Mouse (Mus musculus): ENCODE measurements around the gene Gm8300.
"Not testable (repeated sequence)": the region's sequence is repeated elsewhere in the genome, so short reads cannot be mapped to it uniquely, and the experiment has no call there.

The Gm8300 gene

DNA sequence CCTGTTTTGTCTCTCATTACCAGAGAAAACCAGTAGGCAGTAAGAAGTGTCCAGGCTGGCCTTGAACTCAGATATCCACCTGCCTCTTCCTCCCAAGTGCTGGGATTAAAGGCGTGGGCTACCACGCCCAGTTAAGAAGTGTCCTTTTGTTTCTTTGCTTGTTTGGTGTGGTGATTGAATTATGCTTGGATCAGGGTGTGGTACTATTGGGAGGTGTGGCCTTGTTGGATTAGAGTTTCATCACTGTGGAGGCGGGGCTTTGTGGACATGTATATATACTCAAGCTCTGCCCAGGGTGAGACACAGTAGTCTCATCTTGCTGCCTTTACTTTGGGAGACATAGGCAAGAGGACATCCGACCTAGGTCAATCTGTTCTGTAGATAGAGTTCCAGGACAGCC lies at the start of gene Gm8300:
Gm8300 (plus strand) TSS at position 301 of the 400 bp plus-strand sequence.
- in situ Hi-C loops (cut with MboI; ENCODE audit: low pct_unique_long_range_greater_than_20kb in 1 of 2, low sequenced_read_pairs in 2 of 2, unreplicated experiment in 1 of 2) = not testable (repeated sequence)

DNA sequence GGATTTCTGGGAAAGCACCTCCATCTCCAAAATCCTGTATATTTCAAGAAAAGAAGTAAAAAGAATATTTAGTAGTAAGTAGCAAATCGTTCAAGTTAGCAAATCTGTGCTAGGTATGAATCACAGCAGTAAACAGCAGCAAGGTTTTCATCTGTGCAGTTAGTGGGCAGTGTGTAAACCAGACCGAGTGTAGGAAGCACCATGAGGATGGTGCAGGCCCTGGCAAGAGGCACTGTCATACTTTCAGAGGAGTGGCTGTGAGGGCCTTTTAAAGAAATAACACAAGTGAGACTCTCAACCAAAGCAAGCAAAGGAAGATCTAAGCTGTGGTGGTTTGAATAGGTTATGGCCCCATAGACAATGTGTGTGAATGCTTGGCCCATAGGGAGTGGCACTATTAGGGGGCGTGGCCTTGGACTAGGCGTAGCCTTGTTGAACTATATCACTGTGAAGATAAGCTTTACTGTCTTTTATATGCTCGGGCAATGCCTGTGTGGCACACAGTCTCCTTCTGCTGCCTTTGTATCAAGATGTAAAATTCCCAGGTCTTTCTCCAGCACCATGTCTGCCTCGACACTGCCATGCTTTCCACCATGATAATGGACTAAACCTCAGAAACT lies 49.3 kb upstream of the Gm8300 start:
- in situ Hi-C loops (cut with MboI; ENCODE audit: low pct_unique_long_range_greater_than_20kb in 1 of 2, low sequenced_read_pairs in 2 of 2, unreplicated experiment in 1 of 2) = no loop called here

DNA sequence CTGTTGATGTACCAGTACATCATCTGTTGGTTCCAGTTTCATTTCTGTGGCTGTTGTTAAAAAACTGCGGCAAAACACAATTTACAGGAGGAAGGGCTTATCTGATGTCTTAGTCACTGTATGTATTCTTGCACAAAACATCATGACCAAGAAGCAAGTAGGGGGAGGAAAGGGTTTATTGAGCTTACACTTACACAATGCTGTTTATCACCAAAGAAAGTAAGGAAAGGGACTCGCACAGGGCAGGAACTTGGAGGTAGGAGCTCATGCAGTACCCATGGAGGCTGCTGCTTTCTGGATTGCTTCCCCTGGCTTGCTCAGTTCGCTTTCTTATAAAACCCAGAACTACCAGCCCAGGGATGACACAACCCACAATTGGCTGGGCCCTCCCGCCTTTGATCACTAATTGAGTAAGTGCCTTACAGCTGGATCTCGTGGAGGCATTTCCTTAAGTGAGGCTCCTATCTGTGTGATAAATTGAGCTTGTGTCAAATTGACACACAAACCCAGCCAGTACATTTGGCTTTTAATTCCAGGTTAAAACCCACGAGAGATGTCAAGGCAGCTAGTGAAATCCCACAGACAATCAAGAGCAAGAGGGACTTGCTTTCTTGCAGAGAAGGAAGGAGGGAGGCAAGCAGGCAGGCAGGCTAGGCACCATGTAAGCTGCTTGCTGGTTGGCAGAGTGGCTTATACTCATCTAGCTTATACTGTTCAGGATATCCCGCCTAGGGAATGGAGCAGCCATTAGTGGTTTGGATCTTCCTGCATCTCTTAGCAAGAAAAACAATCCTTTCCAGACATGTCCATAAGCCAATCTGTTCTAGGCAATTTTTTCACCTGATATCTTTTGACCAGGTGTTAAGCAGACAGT lies 43.6 kb upstream of the Gm8300 start:
- in situ Hi-C loops (cut with MboI; ENCODE audit: low pct_unique_long_range_greater_than_20kb in 1 of 2, low sequenced_read_pairs in 2 of 2, unreplicated experiment in 1 of 2) = no loop called here

DNA sequence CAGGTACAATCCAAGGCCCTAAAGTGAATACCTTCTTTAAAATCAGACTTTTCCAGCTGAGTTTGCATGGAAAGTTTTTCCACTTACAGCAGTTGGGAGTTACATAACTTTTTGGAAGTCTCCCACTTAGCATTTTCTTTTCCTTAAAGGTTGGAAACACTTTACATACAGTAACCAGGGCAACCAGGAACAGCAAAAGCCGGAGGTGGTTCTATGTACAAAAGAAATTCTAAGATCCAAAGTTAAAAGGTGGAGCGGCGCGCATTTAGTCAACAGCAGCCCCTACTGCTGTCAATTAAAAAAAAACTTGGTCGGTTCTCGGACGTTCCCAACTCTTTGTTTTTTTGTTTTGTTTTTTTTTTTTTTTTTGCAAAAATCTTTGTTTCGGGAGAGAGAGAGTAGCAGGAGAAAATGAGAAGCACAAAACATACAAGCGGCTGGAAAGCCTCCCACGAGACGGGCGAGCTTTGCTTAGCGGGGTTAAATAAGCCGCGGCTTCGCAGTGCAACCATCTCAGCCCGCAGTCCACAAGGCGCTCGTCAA lies 42.6 kb upstream of the Gm8300 start:
- in situ Hi-C loops (cut with MboI; ENCODE audit: low pct_unique_long_range_greater_than_20kb in 1 of 2, low sequenced_read_pairs in 2 of 2, unreplicated experiment in 1 of 2) = no loop called here

DNA sequence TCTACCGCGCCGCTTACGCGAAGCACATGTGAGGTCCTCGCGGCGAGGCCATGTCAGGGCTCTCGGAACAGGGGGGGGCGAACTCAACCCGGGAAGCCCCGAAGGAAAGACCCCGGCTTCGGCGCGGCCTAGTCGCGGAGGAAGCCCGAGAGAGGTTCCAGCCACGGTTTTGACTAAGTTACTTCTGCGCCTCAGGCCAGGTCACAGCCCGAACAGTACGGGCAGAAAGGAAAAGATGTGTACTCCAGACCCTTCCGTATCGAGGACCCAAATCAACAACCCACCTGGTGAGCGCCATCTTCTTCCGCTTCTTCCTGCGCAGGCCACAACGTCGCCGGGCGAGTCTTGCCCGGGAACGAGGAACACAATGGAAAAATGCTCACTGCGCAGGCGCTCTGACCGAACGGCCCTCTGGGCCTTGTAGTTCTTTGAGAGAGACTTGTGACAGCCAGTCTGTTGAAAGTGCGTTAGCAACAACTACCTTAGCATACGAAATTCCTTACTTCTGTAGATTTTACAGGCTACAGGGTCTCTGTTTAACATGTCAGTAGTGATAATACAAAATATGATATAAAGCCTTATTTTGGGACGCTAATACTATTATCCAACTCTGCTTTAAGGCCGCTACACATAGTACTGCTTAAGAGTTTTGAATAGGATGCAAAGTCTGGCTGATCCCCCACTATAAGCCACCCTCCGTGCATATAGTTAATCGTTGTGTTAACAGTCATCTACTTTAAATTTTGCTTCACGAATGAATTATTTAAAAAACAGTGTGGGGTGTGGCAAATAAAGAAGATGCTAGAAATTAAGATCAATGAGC lies 41.9 kb upstream of the Gm8300 start, which contains the start of gene Snw1:
Snw1 (minus strand) TSS at position 311 of the 823 bp plus-strand sequence.
- in situ Hi-C loops (cut with MboI; ENCODE audit: low pct_unique_long_range_greater_than_20kb in 1 of 2, low sequenced_read_pairs in 2 of 2, unreplicated experiment in 1 of 2) = no loop called here

DNA sequence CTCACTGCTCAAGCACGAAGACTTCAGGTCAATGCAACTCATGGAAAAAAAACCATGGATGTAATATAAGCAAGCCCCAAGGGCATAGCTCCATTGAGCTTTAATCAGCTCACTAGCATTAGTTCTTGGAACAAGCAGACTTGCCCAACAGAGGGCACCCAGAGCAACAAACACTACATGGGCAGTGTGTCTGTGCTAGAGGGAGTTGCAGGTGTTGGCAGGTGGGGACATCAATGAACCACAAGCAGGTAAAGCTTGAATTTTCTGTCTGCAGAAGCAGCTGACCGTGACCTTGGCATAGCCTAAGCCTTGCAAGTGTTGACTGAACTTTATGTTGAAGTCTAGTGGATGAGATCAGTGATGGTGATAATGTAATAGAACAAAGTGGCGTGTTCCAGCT lies 39.4 kb upstream of the Gm8300 start:
- in situ Hi-C loops (cut with MboI; ENCODE audit: low pct_unique_long_range_greater_than_20kb in 1 of 2, low sequenced_read_pairs in 2 of 2, unreplicated experiment in 1 of 2) = no loop called here

DNA sequence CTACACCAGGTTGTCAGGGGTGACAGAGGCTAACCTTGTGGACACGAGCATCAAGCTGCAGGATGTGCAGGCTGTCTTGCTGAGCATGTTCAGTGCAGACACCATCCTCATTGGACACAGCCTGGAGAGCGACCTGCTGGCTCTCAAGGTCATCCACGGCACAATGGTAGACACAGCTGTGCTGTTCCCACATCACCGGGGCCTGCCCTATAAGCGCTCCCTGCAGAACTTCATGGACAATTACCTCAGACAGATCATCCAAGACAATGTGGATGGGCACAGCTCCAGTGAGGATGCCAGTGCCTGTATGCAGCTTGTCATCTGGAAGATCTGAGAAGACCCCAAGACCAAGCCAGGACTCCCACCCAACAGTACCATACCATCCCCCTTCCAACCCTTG lies 31.6 kb upstream of the Gm8300 start:
- in situ Hi-C loops (cut with MboI; ENCODE audit: low pct_unique_long_range_greater_than_20kb in 1 of 2, low sequenced_read_pairs in 2 of 2, unreplicated experiment in 1 of 2) = not testable (repeated sequence)

DNA sequence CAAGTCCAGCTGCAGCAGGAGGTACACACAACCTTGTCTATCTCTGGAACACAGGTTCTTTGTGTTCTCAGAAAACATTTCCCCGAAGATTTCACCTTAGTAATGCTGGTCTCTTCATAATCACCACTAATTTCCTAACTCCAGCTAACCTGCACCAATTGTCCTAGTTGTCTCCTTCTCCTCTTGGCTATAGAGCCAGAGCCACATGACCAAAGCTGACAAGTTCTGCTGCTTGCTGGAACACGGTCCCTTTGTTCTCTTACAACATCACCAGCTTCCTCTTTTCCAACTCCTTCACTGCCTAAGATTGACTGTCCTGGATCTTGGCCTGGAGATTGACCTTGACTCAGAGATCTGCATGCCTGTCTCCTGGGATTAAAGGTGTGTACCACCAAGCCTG lies 25.4 kb upstream of the Gm8300 start:
- in situ Hi-C loops (cut with MboI; ENCODE audit: low pct_unique_long_range_greater_than_20kb in 1 of 2, low sequenced_read_pairs in 2 of 2, unreplicated experiment in 1 of 2) = not testable (repeated sequence)

DNA sequence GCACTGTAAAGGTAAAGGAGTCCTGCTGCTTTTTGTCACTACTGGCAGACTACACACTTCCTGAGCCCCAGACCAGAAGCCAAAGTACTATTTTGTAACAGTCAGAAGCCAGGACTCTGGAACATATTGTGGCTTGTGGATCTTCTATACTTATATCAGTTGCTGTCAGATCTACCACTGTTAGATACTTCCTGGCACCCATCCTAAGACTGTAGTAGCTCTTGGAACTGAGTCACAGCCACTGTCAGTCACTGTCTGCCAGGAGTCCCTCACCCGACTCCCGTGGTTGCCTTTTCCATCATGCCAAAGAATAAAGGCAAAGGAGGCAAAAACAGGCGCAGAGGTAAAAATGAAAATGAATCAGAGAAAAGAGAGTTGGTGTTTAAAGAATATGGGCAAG lies 19.7 kb upstream of the Gm8300 start, which contains the start of gene Gm5788:
Gm5788 (plus strand) TSS at position 301 of the 400 bp plus-strand sequence.
- in situ Hi-C loops (cut with MboI; ENCODE audit: low pct_unique_long_range_greater_than_20kb in 1 of 2, low sequenced_read_pairs in 2 of 2, unreplicated experiment in 1 of 2) = not testable (repeated sequence)

DNA sequence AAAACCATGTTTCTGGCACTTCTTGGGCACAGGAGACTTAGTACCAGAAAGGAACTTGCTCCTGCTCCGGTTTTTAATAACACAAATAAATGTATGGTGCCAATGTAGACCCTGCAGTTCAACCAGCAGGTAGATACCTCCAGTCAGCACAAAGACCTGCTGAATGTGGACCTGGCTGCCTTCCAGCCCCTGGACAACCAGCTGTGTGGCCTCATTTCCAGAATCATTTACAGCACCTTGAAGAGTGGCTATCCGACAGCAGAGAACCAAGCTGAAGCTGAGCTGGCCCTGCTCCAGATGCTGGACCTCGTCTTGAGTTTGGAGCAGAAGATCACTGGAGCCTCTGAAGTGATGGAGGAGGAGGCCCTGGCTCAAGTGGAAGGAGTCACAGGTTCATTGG lies 5.5 kb downstream of the Gm8300 start:
- in situ Hi-C loops (cut with MboI; ENCODE audit: low pct_unique_long_range_greater_than_20kb in 1 of 2, low sequenced_read_pairs in 2 of 2, unreplicated experiment in 1 of 2) = not testable (repeated sequence)

DNA sequence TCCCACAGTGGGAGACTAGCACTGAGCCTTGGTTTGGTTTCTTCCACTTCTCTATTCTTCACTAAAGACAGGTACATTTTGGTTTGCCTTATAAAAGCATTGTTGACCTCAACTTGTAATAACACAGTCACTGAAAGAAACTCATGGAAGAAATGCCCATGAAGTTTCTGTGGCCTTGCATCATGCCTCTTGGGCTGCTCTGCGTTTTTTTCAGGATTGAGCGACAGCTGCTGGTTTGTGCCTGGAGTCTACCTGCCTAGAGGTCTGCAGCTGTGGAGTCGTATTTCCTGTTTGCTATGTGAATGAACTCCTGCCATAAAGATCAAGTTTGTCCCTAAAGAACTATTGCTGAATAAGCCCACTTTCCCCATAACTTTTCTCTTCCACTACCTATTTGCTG lies 29.8 kb downstream of the Gm8300 start:
- in situ Hi-C loops (cut with MboI; ENCODE audit: low pct_unique_long_range_greater_than_20kb in 1 of 2, low sequenced_read_pairs in 2 of 2, unreplicated experiment in 1 of 2) = no loop called here

DNA sequence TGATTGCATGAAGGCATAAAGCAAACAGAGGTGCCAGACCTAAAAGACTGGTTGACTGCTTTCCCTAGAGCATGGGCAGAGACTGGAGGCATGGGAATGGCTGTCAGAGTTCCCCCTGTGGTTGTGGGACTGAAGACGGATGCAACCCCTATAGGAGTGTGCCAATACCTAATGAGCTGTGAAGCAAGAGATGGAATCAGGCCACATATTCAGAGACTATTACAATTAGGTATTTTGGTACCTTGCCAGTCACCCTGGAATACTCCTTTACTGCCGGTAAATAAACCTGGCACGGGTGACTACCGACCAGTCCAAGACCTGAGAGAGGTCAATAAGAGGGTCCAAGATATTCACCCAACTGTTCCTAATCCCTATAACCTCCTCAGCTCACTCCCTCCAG lies 36.5 kb downstream of the Gm8300 start:
- in situ Hi-C loops (cut with MboI; ENCODE audit: low pct_unique_long_range_greater_than_20kb in 1 of 2, low sequenced_read_pairs in 2 of 2, unreplicated experiment in 1 of 2) = not testable (repeated sequence)

All from mouse embryonic stem cell (cell line).